Mouse (Mus musculus) stomach, postnatal 0 days (tissue): ENCODE measurements around the gene Ate1.

Experiments used
- CTCF ChIP-seq: IDR thresholded peaks from 2 replicates; pipeline ENCODE4 v1.5.1; 2016; ENCODE audit warnings: antibody characterized with exemption, low read depth, mild to moderate bottlenecking, moderate library complexity
- EP300 ChIP-seq: optimal IDR thresholded peaks from 2 replicates; pipeline ENCODE3; 2016; ENCODE audit warnings: antibody characterized with exemption

GRCm38 (mm10) chr7:130378308-130378707, 141.9 kb downstream of the Ate1 start:
- TF ChIP-seq EP300 = no peak
- no peak for TF ChIP-seq CTCF
